Mouse (Mus musculus) G1E (cell line): Measurements from ENCODE around the gene Gpc6. TPM values are rescaled to one million over a fixed set of nuclear protein-coding genes. Genes with fewer than 3 reads are reported as not detected.

Experiments used
- ATAC-seq: 2 replicates; pipeline ENCODE4 v1.8.0; 2016; ENCODE audit warnings: mild to moderate bottlenecking; ENCODE audit not compliant: insufficient number of reproducible peaks, poor library complexity, low FRiP score, severe bottlenecking; ENCODE audit errors: extremely low read depth
- DNase-seq: peaks from one replicate; pipeline ENCODE4 v3.0.0; 2012; ENCODE audit warnings: low spot score
- H3K27me3 ChIP-seq: 2 replicates; pipeline ENCODE4 v1.6.1; 2012; ENCODE audit warnings: mild to moderate bottlenecking, low read length, inconsistent platforms; ENCODE audit not compliant: insufficient read depth
- H3K36me3 ChIP-seq: replicated peaks from 2 replicates; pipeline ENCODE3; 2012; ENCODE audit warnings: mild to moderate bottlenecking, inconsistent platforms
- H3K4me1 ChIP-seq: 2 replicates; pipeline ENCODE4 v1.6.1; 2012; ENCODE audit warnings: low read depth, low read length, inconsistent platforms, mixed read lengths; ENCODE audit not compliant: insufficient read depth
- H3K4me3 ChIP-seq: 2 replicates; pipeline ENCODE4 v1.5.1; 2012; ENCODE audit warnings: low read depth, mild to moderate bottlenecking, inconsistent platforms, low read length, moderate library complexity, mixed read lengths
- H3K9me3 ChIP-seq: replicated peaks from 2 replicates; pipeline ENCODE4 v1.6.1; 2012; ENCODE audit warnings: inconsistent platforms
- CTCF ChIP-seq: IDR thresholded peaks from 2 replicates; pipeline ENCODE4 v1.5.1; 2012; ENCODE audit warnings: low read depth, low read length, inconsistent platforms, mixed read lengths
- GATA1 ChIP-seq: IDR thresholded peaks from 2 replicates; pipeline ENCODE4 v1.6.1; 2012; ENCODE audit warnings: borderline replicate concordance, low read length, inconsistent platforms, mixed read lengths
- GATA2 ChIP-seq: IDR thresholded peaks from 2 replicates; pipeline ENCODE4 v1.6.1; 2012; ENCODE audit warnings: low read depth, low read length, inconsistent platforms, borderline replicate concordance
- POLR2AphosphoS5 ChIP-seq: IDR thresholded peaks from 2 replicates; pipeline ENCODE4 v1.6.1; 2012; ENCODE audit warnings: low read depth, low read length, inconsistent platforms; ENCODE audit not compliant: insufficient replicate concordance
- TAL1 ChIP-seq: conservative IDR thresholded peaks from 2 replicates; pipeline ENCODE4 v1.6.1; 2012; ENCODE audit warnings: low read depth, low read length, inconsistent platforms, mixed read lengths
- polyA plus RNA-seq: library from polyadenylated mRNA; stranded (reverse); fragments of >175 nt; gene quantifications from 2 replicates; pipeline ENCODE4 v1.2.3, GENCODE M21; 2012
- total RNA-seq, 2 experiments: library from RNA; stranded (forward) in 1 of 2; stranded (reverse) in 1 of 2; fragments of 200-1000 nt in 1 of 2; fragments of >200 nt in 1 of 2; fragmentation: Nextera tagmentation in 1 of 2; gene quantifications; 2 replicates each; pipeline ENCODE4 v1.2.3; 2014 to 2017

Gpc6 gene
- total and polyA plus RNA-seq, 3 experiments = 0.22 TPM; not detected in 2

DNA sequence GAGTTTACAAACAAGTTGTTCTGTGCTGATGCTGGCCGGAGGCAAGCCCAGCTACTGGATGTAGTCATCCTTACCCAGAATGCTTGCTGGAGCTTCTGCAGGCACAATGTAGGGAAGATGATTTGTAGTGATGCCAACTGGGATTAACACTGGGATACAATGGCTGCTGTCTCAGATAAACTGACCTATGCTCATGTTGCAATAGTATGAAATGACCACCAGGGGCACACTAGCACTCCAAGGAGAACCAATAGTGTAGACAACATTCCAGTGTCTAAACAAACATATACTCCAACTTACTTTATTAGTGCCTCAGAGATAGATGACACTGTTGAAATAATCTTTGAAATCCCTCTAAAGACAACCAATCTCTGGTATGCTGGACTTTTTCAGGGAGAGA lies 206.2 kb downstream of the Gpc6 start:
- Histone ChIP-seq H3K27me3 (no peaks in the 10 kb centered on the region), H3K36me3 (no peaks in the 10 kb centered on the region), H3K9me3 (peaks cover 11% of the 10 kb centered on the region), H3K4me1 (no peaks in the 10 kb centered on the region), H3K4me3 (no peak overlapping the region)
- no peak for TF ChIP-seq GATA1
- ATAC-seq (no peak), DNase-seq (no peak)

GRCm38 (mm10) chr14:117141077-117141848 lies 216.1 kb downstream of the Gpc6 start:
- Histone ChIP-seq H3K9me3 (peaks cover 40% of the 10 kb centered on the region), H3K4me1 (no peaks in the 10 kb centered on the region), H3K36me3 (no peaks in the 10 kb centered on the region), H3K27me3 (no peaks in the 10 kb centered on the region), H3K4me3 (no peak overlapping the region)
- TF ChIP-seq TAL1 = no peak
- no peak for TF ChIP-seq POLR2AphosphoS5
- TF ChIP-seq GATA2 = no peak
- TF ChIP-seq GATA1 = no peak
- no peak for TF ChIP-seq CTCF
- no peak for DNase-seq
- ATAC-seq = no peak

GRCm38 (mm10) chr14:117146089-117146488 lies 221.0 kb downstream of the Gpc6 start:
- H3K27me3 ChIP-seq = no peaks in the 10 kb centered on the region
- ATAC-seq (no peak), DNase-seq (no peak)
- H3K4me3 ChIP-seq = no peak overlapping the region
- no peaks in the 10 kb centered on the region for H3K4me1 ChIP-seq
- H3K36me3 ChIP-seq = no peaks in the 10 kb centered on the region
- peaks cover 46% of the 10 kb centered on the region for H3K9me3 ChIP-seq
- TF ChIP-seq GATA1 = no peak
- TF ChIP-seq POLR2AphosphoS5 = no peak
- TF ChIP-seq TAL1 = no peak
- no peak for TF ChIP-seq CTCF
- no peak for TF ChIP-seq GATA2

GRCm38 (mm10) chr14:117146665-117147064 lies 221.6 kb downstream of the Gpc6 start:
- no peak overlapping the region for H3K4me3 ChIP-seq
- no peaks in the 10 kb centered on the region for H3K36me3 ChIP-seq
- DNase-seq (no peak), ATAC-seq (no peak)
- H3K9me3 ChIP-seq = peaks cover 46% of the 10 kb centered on the region
- no peaks in the 10 kb centered on the region for H3K4me1 ChIP-seq
- H3K27me3 ChIP-seq = no peaks in the 10 kb centered on the region
- no peak for TF ChIP-seq POLR2AphosphoS5
- no peak for TF ChIP-seq GATA2
- no peak for TF ChIP-seq CTCF
- TF ChIP-seq GATA1 = no peak
- no peak for TF ChIP-seq TAL1

GRCm38 (mm10) chr14:117151621-117152020 lies 226.5 kb downstream of the Gpc6 start:
- ATAC-seq = no peak
- DNase-seq = no peak
- Histone ChIP-seq H3K9me3 (peaks cover 37% of the 10 kb centered on the region), H3K4me3 (no peak overlapping the region), H3K36me3 (no peaks in the 10 kb centered on the region), H3K4me1 (no peaks in the 10 kb centered on the region), H3K27me3 (no peaks in the 10 kb centered on the region)
- TF ChIP-seq TAL1 (no peak), GATA2 (no peak), POLR2AphosphoS5 (no peak), GATA1 (no peak), CTCF (no peak)

DNA sequence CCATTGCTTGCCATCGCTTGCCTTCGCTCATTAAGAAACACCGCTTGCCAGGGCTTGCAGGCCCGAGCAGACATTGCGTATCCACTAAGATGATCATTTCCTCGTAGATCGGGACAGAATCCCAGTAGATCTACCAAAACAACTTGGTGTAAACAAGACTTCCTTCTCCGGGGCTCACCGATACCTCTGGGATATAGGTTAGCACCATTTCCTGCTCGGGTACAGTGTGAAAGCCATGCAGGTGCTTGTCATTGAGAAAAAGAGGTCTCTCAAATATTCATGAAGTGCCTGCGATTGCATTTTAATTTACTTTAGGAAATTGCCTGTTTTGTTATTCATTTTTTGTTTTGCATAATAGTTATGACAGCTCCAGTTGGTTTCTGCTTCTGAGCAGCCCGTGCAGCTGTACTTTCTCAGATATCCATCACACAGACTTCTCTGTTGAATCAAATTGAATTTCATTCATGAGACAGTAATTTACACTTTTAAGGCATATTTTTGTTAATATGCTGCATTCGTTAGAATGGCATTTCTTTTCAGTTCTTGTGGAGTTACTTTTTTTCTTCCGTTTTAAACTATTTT lies 230.9 kb downstream of the Gpc6 start:
- DNase-seq (no peak), ATAC-seq (no peak)
- Histone ChIP-seq H3K4me1 (no peaks in the 10 kb centered on the region), H3K9me3 (peaks cover 26% of the 10 kb centered on the region), H3K36me3 (no peaks in the 10 kb centered on the region), H3K27me3 (no peaks in the 10 kb centered on the region), H3K4me3 (no peak overlapping the region)
- TF ChIP-seq TAL1 = no peak
- no peak for TF ChIP-seq POLR2AphosphoS5
- no peak for TF ChIP-seq CTCF
- TF ChIP-seq GATA1 = no peak
- no peak for TF ChIP-seq GATA2

- H3K4me1 ChIP-seq = no peaks in the 10 kb centered on the region
- DNase-seq (no peak), ATAC-seq (no peak)
- no peak for TF ChIP-seq GATA2
- no peaks in the 10 kb centered on the region for H3K27me3 ChIP-seq
- no peak overlapping the region for H3K4me3 ChIP-seq
- H3K9me3 ChIP-seq = peaks cover 16% of the 10 kb centered on the region
- H3K36me3 ChIP-seq = no peaks in the 10 kb centered on the region
Observed at GRCm38 (mm10) chr14:117157426-117157825, 232.3 kb downstream of the Gpc6 start.
